Mouse (Mus musculus): ENCODE results near the gene Tmprss7. TPM values are rescaled to one million over a fixed set of nuclear protein-coding genes. Genes with fewer than 3 reads are reported as not detected.

Gene Tmprss7
- polyA plus RNA-seq, 1 experiment = 0.20 TPM

DNA sequence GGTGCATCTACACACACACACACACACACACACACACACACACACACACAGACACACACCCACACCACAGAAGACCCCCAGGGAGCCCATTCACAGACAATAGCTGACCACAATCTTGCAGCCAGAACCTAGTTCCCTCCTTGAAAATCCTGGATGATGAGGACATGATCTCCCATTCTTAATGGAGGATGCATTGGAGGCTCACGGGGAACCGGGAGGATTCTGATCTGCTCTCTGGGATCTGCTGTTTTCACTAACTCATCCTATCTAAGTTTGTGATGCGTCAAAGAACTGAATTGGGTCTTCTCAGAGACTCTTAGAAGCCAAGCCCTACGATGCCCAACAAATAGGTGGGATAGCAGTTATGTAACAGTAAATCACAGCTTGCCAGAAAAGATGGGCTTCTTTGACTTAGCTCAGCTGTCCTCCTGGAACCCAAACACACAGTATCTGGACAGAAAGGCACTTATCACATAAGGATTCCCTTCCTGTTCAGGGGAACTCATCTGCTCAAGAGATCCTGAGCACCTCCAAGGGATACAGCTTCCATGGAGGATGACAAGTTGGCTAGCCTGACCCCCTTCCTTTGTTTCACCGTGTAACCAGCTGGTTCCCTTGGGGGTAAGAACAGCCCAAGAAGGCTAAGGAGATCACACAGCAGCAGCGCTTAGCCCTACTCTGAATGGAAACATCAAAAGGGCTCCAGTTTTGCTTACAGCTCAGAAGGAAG is 29.9 kb upstream of the Tmprss7 start:
- peaks cover 8% of the 10 kb centered on the region; the same call in 1 of the 2 replicates for H3K4me1 ChIP-seq (ENCODE audit: control insufficient read depth, insufficient read depth, insufficient read length, low read length)
- H3K27me3 ChIP-seq (ENCODE audit: control insufficient read depth, insufficient read depth, low read length) = no peaks in the 10 kb centered on the region; the same call in 1 of the 2 replicates
- H3K4me3 ChIP-seq (ENCODE audit: low read depth, low read length) = no peak overlapping the region
- no peaks in the 10 kb centered on the region for H3K36me3 ChIP-seq (ENCODE audit: control insufficient read depth, insufficient read depth, low read length)
- no peak overlapping the region for H3K27ac ChIP-seq (ENCODE audit: insufficient read depth, low read depth, low read length)
- no peak for TF ChIP-seq POLR2A (IDR thresholded peaks at IDR 0.05; ENCODE audit: low read depth, low read length)
- WGBS = 86% methylated on average over 6 of the region's 6 CpGs

DNA sequence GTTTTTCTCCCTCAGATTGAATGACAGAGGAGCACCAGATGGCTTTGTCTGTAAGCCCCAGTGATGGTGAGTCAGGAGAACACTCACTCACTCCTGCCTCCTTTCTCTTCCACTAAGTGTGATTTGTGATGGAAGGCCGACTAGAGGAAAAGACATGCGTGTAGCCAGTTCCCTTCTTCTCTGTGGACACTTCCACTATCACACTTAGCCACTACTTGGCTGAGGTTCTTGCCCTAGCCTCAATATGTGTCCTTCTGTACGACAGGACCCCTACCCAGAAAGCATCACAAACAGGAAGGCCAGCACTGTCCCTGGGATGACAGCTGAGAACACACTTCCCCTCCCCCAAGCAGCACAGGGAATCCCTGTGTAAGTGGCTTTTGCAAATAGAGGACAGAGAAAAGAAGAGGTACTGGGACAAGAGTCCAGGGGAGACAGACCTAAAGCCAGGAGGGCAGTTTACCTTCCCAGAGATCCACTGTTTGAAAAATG is 29.0 kb upstream of the Tmprss7 start:
- Histone ChIP-seq H3K4me1 (ENCODE audit: control insufficient read depth, insufficient read depth, insufficient read length, low read length) (peaks cover 8% of the 10 kb centered on the region; the same call in 1 of the 2 replicates), H3K27ac (ENCODE audit: insufficient read depth, low read depth, low read length) (no peak overlapping the region), H3K4me3 (ENCODE audit: low read depth, low read length) (no peak overlapping the region), H3K27me3 (ENCODE audit: control insufficient read depth, insufficient read depth, low read length) (no peaks in the 10 kb centered on the region; the same call in 1 of the 2 replicates), H3K36me3 (ENCODE audit: control insufficient read depth, insufficient read depth, low read length) (no peaks in the 10 kb centered on the region)
- WGBS = 89% methylated on average over 3 of the region's 3 CpGs
- TF ChIP-seq POLR2A (IDR thresholded peaks at IDR 0.05; ENCODE audit: low read depth, low read length) (no peak), CTCF (IDR thresholded peaks at IDR 0.05; ENCODE audit: extremely low read depth, insufficient read length, insufficient replicate concordance, low read depth, low read length) (no peak)

GRCm38 (mm10) chr16:45720022-45720630 is 26.7 kb upstream of the Tmprss7 start:
- Histone ChIP-seq H3K4me1 (ENCODE audit: control insufficient read depth, insufficient read depth, insufficient read length, low read length) (peaks cover 8% of the 10 kb centered on the region; the same call in 1 of the 2 replicates), H3K4me3 (ENCODE audit: low read depth, low read length) (no peak overlapping the region), H3K27ac (ENCODE audit: insufficient read depth, low read depth, low read length) (no peak overlapping the region), H3K27me3 (ENCODE audit: control insufficient read depth, insufficient read depth, low read length) (no peaks in the 10 kb centered on the region; the same call in 1 of the 2 replicates), H3K36me3 (ENCODE audit: control insufficient read depth, insufficient read depth, low read length) (no peaks in the 10 kb centered on the region)
- WGBS = 89% methylated on average over 10 of the region's 10 CpGs
- TF ChIP-seq POLR2A (IDR thresholded peaks at IDR 0.05; ENCODE audit: low read depth, low read length) = no peak
- TF ChIP-seq CTCF (IDR thresholded peaks at IDR 0.05; ENCODE audit: extremely low read depth, insufficient read length, insufficient replicate concordance, low read depth, low read length) = no peak

- H3K4me3 ChIP-seq (ENCODE audit: low read depth, low read length) = no peak overlapping the region
- no peaks in the 10 kb centered on the region for H3K27me3 ChIP-seq (ENCODE audit: control insufficient read depth, insufficient read depth, low read length)
- no peak overlapping the region for H3K27ac ChIP-seq (ENCODE audit: insufficient read depth, low read depth, low read length)
- H3K36me3 ChIP-seq (ENCODE audit: control insufficient read depth, insufficient read depth, low read length) = no peaks in the 10 kb centered on the region
- no peaks in the 10 kb centered on the region for H3K4me1 ChIP-seq (ENCODE audit: control insufficient read depth, insufficient read depth, insufficient read length, low read length)
- WGBS = 87% methylated on average over 4 of the region's 4 CpGs
- TF ChIP-seq CTCF (IDR thresholded peaks at IDR 0.05; ENCODE audit: extremely low read depth, insufficient read length, insufficient replicate concordance, low read depth, low read length) = no peak
- no peak for TF ChIP-seq POLR2A (IDR thresholded peaks at IDR 0.05; ENCODE audit: low read depth, low read length)
Measured at GRCm38 (mm10) chr16:45718296-45718695, 24.8 kb upstream of the Tmprss7 start.

- Histone ChIP-seq H3K27ac (ENCODE audit: insufficient read depth, low read depth, low read length) (no peak overlapping the region), H3K36me3 (ENCODE audit: control insufficient read depth, insufficient read depth, low read length) (no peaks in the 10 kb centered on the region), H3K27me3 (ENCODE audit: control insufficient read depth, insufficient read depth, low read length) (no peaks in the 10 kb centered on the region), H3K4me1 (ENCODE audit: control insufficient read depth, insufficient read depth, insufficient read length, low read length) (no peaks in the 10 kb centered on the region), H3K4me3 (ENCODE audit: low read depth, low read length) (no peak overlapping the region)
- 84% methylated on average over 5 of the region's 5 CpGs for WGBS
- TF ChIP-seq POLR2A (IDR thresholded peaks at IDR 0.05; ENCODE audit: low read depth, low read length) (no peak), CTCF (IDR thresholded peaks at IDR 0.05; ENCODE audit: extremely low read depth, insufficient read length, insufficient replicate concordance, low read depth, low read length) (no peak)
Measured at GRCm38 (mm10) chr16:45714489-45715150, 21.2 kb upstream of the Tmprss7 start.

GRCm38 (mm10) chr16:45713878-45714277 is 20.4 kb upstream of the Tmprss7 start:
- TF ChIP-seq CTCF (IDR thresholded peaks at IDR 0.05; ENCODE audit: extremely low read depth, insufficient read length, insufficient replicate concordance, low read depth, low read length) (no peak), POLR2A (IDR thresholded peaks at IDR 0.05; ENCODE audit: low read depth, low read length) (no peak)
- Histone ChIP-seq H3K4me3 (ENCODE audit: low read depth, low read length) (no peak overlapping the region), H3K27ac (ENCODE audit: insufficient read depth, low read depth, low read length) (no peak overlapping the region), H3K36me3 (ENCODE audit: control insufficient read depth, insufficient read depth, low read length) (no peaks in the 10 kb centered on the region), H3K27me3 (ENCODE audit: control insufficient read depth, insufficient read depth, low read length) (no peaks in the 10 kb centered on the region), H3K4me1 (ENCODE audit: control insufficient read depth, insufficient read depth, insufficient read length, low read length) (no peaks in the 10 kb centered on the region)
- WGBS = 65% methylated on average over 1 of the region's 1 CpGs

- WGBS = 89% methylated on average over 5 of the region's 5 CpGs
- H3K4me3 ChIP-seq (ENCODE audit: low read depth, low read length) = no peak overlapping the region
- H3K27ac ChIP-seq (ENCODE audit: insufficient read depth, low read depth, low read length) = no peak overlapping the region
- no peaks in the 10 kb centered on the region for H3K36me3 ChIP-seq (ENCODE audit: control insufficient read depth, insufficient read depth, low read length)
- H3K27me3 ChIP-seq (ENCODE audit: control insufficient read depth, insufficient read depth, low read length) = no peaks in the 10 kb centered on the region
- no peaks in the 10 kb centered on the region for H3K4me1 ChIP-seq (ENCODE audit: control insufficient read depth, insufficient read depth, insufficient read length, low read length)
- TF ChIP-seq CTCF (IDR thresholded peaks at IDR 0.05; ENCODE audit: extremely low read depth, insufficient read length, insufficient replicate concordance, low read depth, low read length) = no peak
- no peak for TF ChIP-seq POLR2A (IDR thresholded peaks at IDR 0.05; ENCODE audit: low read depth, low read length)
Measured at GRCm38 (mm10) chr16:45713261-45713660, 19.8 kb upstream of the Tmprss7 start.

Data from small intestine, adult 2 months (tissue).